Mouse (Mus musculus): ENCODE data around the gene Vps50. TPM values are rescaled to one million over a fixed set of nuclear protein-coding genes. Genes with fewer than 3 reads are reported as not detected.
"Not testable (repeated sequence)": the region's sequence is repeated elsewhere in the genome, so short reads cannot be mapped to it uniquely, and the experiment has no call there.

Gene Vps50
- polyA plus RNA-seq, 1 experiment, result 39.8 TPM

DNA sequence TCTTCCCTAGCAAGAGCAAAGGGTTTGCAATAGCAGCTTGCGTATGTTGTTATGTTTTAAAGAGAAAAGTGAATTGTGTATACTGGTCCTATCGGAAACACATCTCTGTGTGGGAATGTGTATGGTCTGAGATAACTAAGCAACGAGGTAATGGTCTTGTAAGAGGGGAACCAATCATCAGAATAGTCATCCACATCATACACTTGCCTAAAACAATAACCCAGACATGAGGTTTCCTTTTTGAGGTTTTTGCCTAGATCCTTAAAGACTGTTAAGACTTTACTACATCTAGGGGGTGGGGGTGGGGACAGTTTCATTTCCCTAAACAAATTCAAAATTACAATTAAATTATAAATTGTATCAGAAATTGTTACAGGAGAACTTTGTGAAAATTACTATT is 13.0 kb upstream of the Vps50 start:
- H3K4me1 ChIP-seq (ENCODE audit: control insufficient read depth, insufficient read depth, low read length), result peaks cover 31% of the 10 kb centered on the region
- TF ChIP-seq CTCF (IDR thresholded peaks at IDR 0.05; ENCODE audit: low read depth, low read length), result no peak
- TF ChIP-seq POLR2A (IDR thresholded peaks at IDR 0.05; ENCODE audit: borderline replicate concordance, low read depth, low read length), result no peak
- no peak overlapping the region for H3K4me3 ChIP-seq (ENCODE audit: insufficient read depth, low read length)
- no peak overlapping the region for H3K27ac ChIP-seq (ENCODE audit: insufficient read depth, low read depth, low read length)

DNA sequence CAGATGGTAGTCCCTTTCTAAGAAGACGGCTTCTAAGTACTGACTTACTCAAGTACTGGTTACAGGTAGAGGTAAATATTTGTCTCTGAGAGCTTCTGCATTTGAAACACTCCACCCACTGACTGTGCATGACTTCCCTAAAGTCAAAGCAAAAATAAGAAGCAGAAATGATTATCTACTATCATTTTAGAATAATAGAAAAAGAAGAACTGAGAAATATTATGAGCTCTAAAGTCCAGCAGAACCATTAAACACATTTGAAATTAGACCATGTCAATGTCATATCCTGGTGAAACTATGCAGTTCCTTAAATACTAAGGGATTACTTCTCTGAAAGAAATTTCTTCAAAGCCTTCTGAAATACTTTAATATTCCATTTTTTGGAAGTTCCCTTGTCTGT is 10.8 kb upstream of the Vps50 start:
- peak overlapping the region; percentile 35 for H3K27ac ChIP-seq (ENCODE audit: insufficient read depth, low read depth, low read length)
- TF ChIP-seq CTCF (IDR thresholded peaks at IDR 0.05; ENCODE audit: low read depth, low read length) (no peak), POLR2A (IDR thresholded peaks at IDR 0.05; ENCODE audit: borderline replicate concordance, low read depth, low read length) (no peak)
- H3K4me1 ChIP-seq (ENCODE audit: control insufficient read depth, insufficient read depth, low read length), result peaks cover 21% of the 10 kb centered on the region
- H3K4me3 ChIP-seq (ENCODE audit: insufficient read depth, low read length), result no peak overlapping the region

- H3K4me1 ChIP-seq (ENCODE audit: control insufficient read depth, insufficient read depth, low read length), result 0 out of 2 replicates have a peak, but pooled peaks cover 2% of the 10 kb centered on the region
- H3K4me3 ChIP-seq (ENCODE audit: insufficient read depth, low read length), result no peak overlapping the region
- TF ChIP-seq POLR2A (IDR thresholded peaks at IDR 0.05; ENCODE audit: borderline replicate concordance, low read depth, low read length) (no peak), CTCF (IDR thresholded peaks at IDR 0.05; ENCODE audit: low read depth, low read length) (no peak)
- no peak overlapping the region for H3K27ac ChIP-seq (ENCODE audit: insufficient read depth, low read depth, low read length)
Measured at GRCm38 (mm10) chr6:3494285-3494684, 3.9 kb upstream of the Vps50 start.

- Histone ChIP-seq H3K4me1 (ENCODE audit: control insufficient read depth, insufficient read depth, low read length) (peaks cover 14% of the 10 kb centered on the region), H3K4me3 (ENCODE audit: insufficient read depth, low read length) (no peak overlapping the region), H3K27ac (ENCODE audit: insufficient read depth, low read depth, low read length) (no peak overlapping the region)
- no peak for TF ChIP-seq CTCF (IDR thresholded peaks at IDR 0.05; ENCODE audit: low read depth, low read length)
- no peak for TF ChIP-seq POLR2A (IDR thresholded peaks at IDR 0.05; ENCODE audit: borderline replicate concordance, low read depth, low read length)
Measured at GRCm38 (mm10) chr6:3496210-3496609, 2.0 kb upstream of the Vps50 start.

- no peak overlapping the region for H3K27ac ChIP-seq (ENCODE audit: insufficient read depth, low read depth, low read length)
- TF ChIP-seq POLR2A (IDR thresholded peaks at IDR 0.05; ENCODE audit: borderline replicate concordance, low read depth, low read length) (no peak), CTCF (IDR thresholded peaks at IDR 0.05; ENCODE audit: low read depth, low read length) (no peak)
- no peak overlapping the region; the same call in 1 of the 2 replicates for H3K4me3 ChIP-seq (ENCODE audit: insufficient read depth, low read length)
- H3K4me1 ChIP-seq (ENCODE audit: control insufficient read depth, insufficient read depth, low read length), result peaks cover 17% of the 10 kb centered on the region
Measured at GRCm38 (mm10) chr6:3500286-3500685, 2.1 kb downstream of the Vps50 start.

- Histone ChIP-seq H3K4me3 (ENCODE audit: insufficient read depth, low read length) (no peak overlapping the region), H3K4me1 (ENCODE audit: control insufficient read depth, insufficient read depth, low read length) (peaks cover 11% of the 10 kb centered on the region), H3K27ac (ENCODE audit: insufficient read depth, low read depth, low read length) (no peak overlapping the region)
- no peak for TF ChIP-seq POLR2A (IDR thresholded peaks at IDR 0.05; ENCODE audit: borderline replicate concordance, low read depth, low read length)
- no peak for TF ChIP-seq CTCF (IDR thresholded peaks at IDR 0.05; ENCODE audit: low read depth, low read length)
Measured at GRCm38 (mm10) chr6:3505289-3505688, 7.1 kb downstream of the Vps50 start.

DNA sequence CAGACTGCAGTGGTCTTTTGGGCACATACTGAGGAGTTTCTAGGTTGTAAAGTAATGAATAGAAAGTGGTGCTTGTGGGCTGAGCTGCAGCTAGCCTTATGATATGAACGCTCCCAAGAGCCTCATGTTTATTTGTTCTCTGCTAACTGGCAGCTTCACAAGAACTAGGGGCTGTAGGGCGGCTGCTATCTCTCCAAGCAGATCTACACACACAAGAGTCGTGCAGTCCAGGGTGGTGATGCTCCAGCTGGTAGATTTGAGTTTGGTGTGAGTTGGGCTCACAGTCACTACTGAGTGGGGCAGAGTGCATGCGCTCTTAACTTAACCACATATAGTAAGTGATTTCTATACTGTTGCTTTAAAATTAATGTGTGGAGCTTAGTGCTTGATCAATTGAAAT is 8.9 kb downstream of the Vps50 start:
- peaks cover 2% of the 10 kb centered on the region; the same call in 1 of the 2 replicates for H3K4me1 ChIP-seq (ENCODE audit: control insufficient read depth, insufficient read depth, low read length)
- H3K4me3 ChIP-seq (ENCODE audit: insufficient read depth, low read length), result no peak overlapping the region
- no peak overlapping the region for H3K27ac ChIP-seq (ENCODE audit: insufficient read depth, low read depth, low read length)
- TF ChIP-seq CTCF (IDR thresholded peaks at IDR 0.05; ENCODE audit: low read depth, low read length) (no peak), POLR2A (IDR thresholded peaks at IDR 0.05; ENCODE audit: borderline replicate concordance, low read depth, low read length) (no peak)

DNA sequence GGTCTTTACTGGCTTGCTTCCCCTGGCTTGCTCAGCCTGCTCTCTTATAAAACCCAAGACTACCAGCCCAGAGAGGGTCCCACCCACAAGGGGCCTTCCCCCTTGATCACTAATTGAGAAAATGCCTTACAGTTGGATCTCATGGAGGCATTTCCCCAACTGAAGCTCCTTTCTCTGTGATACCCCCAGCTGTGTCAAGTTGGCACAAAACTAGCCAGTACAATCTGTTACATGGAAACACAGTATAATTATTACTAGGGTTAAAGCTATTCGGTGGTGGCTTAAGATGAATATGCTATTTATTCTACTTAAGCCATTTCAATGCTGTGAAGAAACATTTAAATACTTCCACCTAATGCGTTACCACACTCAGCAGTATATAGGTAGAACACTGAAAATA is 10.0 kb downstream of the Vps50 start:
- H3K4me1 ChIP-seq (ENCODE audit: control insufficient read depth, insufficient read depth, low read length); H3K27ac ChIP-seq (ENCODE audit: insufficient read depth, low read depth, low read length); H3K4me3 ChIP-seq (ENCODE audit: insufficient read depth, low read length): not testable (repeated sequence)

- TF ChIP-seq POLR2A (IDR thresholded peaks at IDR 0.05; ENCODE audit: borderline replicate concordance, low read depth, low read length) (no peak), CTCF (IDR thresholded peaks at IDR 0.05; ENCODE audit: low read depth, low read length) (no peak)
- no peak overlapping the region for H3K4me3 ChIP-seq (ENCODE audit: insufficient read depth, low read length)
- peaks cover 17% of the 10 kb centered on the region for H3K4me1 ChIP-seq (ENCODE audit: control insufficient read depth, insufficient read depth, low read length)
- no peak overlapping the region for H3K27ac ChIP-seq (ENCODE audit: insufficient read depth, low read depth, low read length)
Measured at GRCm38 (mm10) chr6:3509782-3510181, 11.6 kb downstream of the Vps50 start.

GRCm38 (mm10) chr6:3511116-3511515 is 12.9 kb downstream of the Vps50 start:
- TF ChIP-seq CTCF (IDR thresholded peaks at IDR 0.05; ENCODE audit: low read depth, low read length), result no peak
- TF ChIP-seq POLR2A (IDR thresholded peaks at IDR 0.05; ENCODE audit: borderline replicate concordance, low read depth, low read length), result no peak
- Histone ChIP-seq H3K4me1 (ENCODE audit: control insufficient read depth, insufficient read depth, low read length) (peaks cover 25% of the 10 kb centered on the region), H3K4me3 (ENCODE audit: insufficient read depth, low read length) (no peak overlapping the region), H3K27ac (ENCODE audit: insufficient read depth, low read depth, low read length) (no peak overlapping the region)

GRCm38 (mm10) chr6:3511612-3512011 is 13.4 kb downstream of the Vps50 start:
- TF ChIP-seq POLR2A (IDR thresholded peaks at IDR 0.05; ENCODE audit: borderline replicate concordance, low read depth, low read length) (no peak), CTCF (IDR thresholded peaks at IDR 0.05; ENCODE audit: low read depth, low read length) (no peak)

More at GRCm38 (mm10) chr6:3511612-3512011, 13.4 kb downstream of the Vps50 start:
- Histone ChIP-seq H3K4me1 (ENCODE audit: control insufficient read depth, insufficient read depth, low read length) (peaks cover 25% of the 10 kb centered on the region), H3K27ac (ENCODE audit: insufficient read depth, low read depth, low read length) (no peak overlapping the region), H3K4me3 (ENCODE audit: insufficient read depth, low read length) (no peak overlapping the region)
